Mouse (Mus musculus): ENCODE measurements around the gene 4930452B06Rik. TPM values are rescaled to one million over a fixed set of nuclear protein-coding genes. Genes with fewer than 3 reads are reported as not detected.

4930452B06Rik gene
- total and polyA plus RNA-seq, 3 experiments = not detected

DNA sequence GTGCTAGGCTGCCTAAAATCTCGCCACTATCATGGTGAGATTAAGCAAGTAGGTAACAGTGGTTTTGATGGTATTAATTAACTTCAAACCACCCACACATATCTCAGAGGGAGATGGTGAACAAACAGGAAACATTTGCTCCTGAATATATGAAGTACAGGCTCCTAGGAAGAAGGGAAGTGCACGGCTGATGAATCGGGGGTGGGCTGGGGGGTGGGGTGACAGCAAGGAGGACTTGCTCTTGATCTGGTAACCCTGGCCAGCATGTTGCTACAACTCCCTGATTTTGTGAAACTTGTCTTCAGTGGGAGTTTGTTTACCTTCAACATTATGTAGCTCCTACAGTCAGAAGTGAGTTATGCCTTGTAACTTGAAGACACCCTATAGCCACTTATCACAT is 224.4 kb downstream of the 4930452B06Rik start:
- in situ Hi-C loops (cut with MboI; ENCODE audit: low pct_ligation_motif_present, low pct_unique_long_range_greater_than_20kb, low sequenced_read_pairs) (no loop called here), dilution Hi-C loops (cut with MboI; ENCODE audit: extremely low pct_ligation_motif_present, extremely low pct_unique_long_range_greater_than_20kb, low sequenced_read_pairs) (no loop called here)
- TF ChIP-seq RCOR1 (conservative IDR thresholded peaks at IDR 0.05; ENCODE audit: low read depth, low read length) = no peak
- no peak for TF ChIP-seq MXI1 (IDR thresholded peaks at IDR 0.05; ENCODE audit: low read depth, low read length)
- no peak for TF ChIP-seq MAFK (IDR thresholded peaks at IDR 0.05; ENCODE audit: insufficient replicate concordance, low read length)
- no peak for TF ChIP-seq PAX5 (IDR thresholded peaks at IDR 0.05; ENCODE audit: low read length)
- no peak for TF ChIP-seq ETS1 (conservative IDR thresholded peaks at IDR 0.05; ENCODE audit: low read depth, low read length)
- no peak for TF ChIP-seq ZC3H11A (IDR thresholded peaks at IDR 0.05; ENCODE audit: low read depth, low read length)
- no peak for TF ChIP-seq KAT2A (IDR thresholded peaks at IDR 0.05; ENCODE audit: insufficient replicate concordance, low read length)
- TF ChIP-seq SMC3 (IDR thresholded peaks at IDR 0.05; ENCODE audit: low read depth, low read length) = no peak
- no peak for TF ChIP-seq EP300 (IDR thresholded peaks at IDR 0.05; ENCODE audit: low read length)
- no peak for TF ChIP-seq RAD21 (IDR thresholded peaks at IDR 0.05; ENCODE audit: low read depth, low read length)
- TF ChIP-seq SIN3A (IDR thresholded peaks at IDR 0.05; ENCODE audit: low read length) = no peak
- TF ChIP-seq GABPA (IDR thresholded peaks at IDR 0.05; ENCODE audit: insufficient replicate concordance, low read depth, low read length) = no peak
- no peak for TF ChIP-seq ZMIZ1 (IDR thresholded peaks at IDR 0.05; ENCODE audit: low read depth, low read length)
- TF ChIP-seq E2F4 (IDR thresholded peaks at IDR 0.05; ENCODE audit: insufficient replicate concordance, low read depth, low read length) = no peak
- no peak for TF ChIP-seq IRF4 (IDR thresholded peaks at IDR 0.05; ENCODE audit: low read depth, low read length)
- no peak for TF ChIP-seq TBP (conservative IDR thresholded peaks at IDR 0.05; ENCODE audit: low read depth, low read length)
- no peak for TF ChIP-seq UBTF (IDR thresholded peaks at IDR 0.05; ENCODE audit: low read depth, low read length)
- TF ChIP-seq MYC (IDR thresholded peaks at IDR 0.05; ENCODE audit: low read depth, low read length) = no peak
- TF ChIP-seq USF2 (conservative IDR thresholded peaks at IDR 0.05; ENCODE audit: low read depth, low read length) = no peak
- TF ChIP-seq CHD2 (IDR thresholded peaks at IDR 0.05; ENCODE audit: low read length) = no peak
- no peak overlapping the region for H3K4me2 ChIP-seq (ENCODE audit: insufficient read depth, low read depth, poor library complexity, severe bottlenecking)
- no peaks in the 10 kb centered on the region for H3K79me2 ChIP-seq (replicated peaks; ENCODE audit: control insufficient read depth, extremely low read depth, insufficient read depth, poor library complexity, severe bottlenecking)
- no peaks in the 10 kb centered on the region for H3K36me3 ChIP-seq (replicated peaks in 1 of 2; ENCODE audit: control insufficient read depth in 1 of 2, insufficient read depth in 1 of 2, low read length in 1 of 2)
- no peak overlapping the region for H3K27ac ChIP-seq (ENCODE audit: insufficient read depth, low read depth)
- H3K9ac ChIP-seq (ENCODE audit: insufficient read depth, low read depth) = no peak overlapping the region
- no peaks in the 10 kb centered on the region for H3K27me3 ChIP-seq (replicated peaks)
- no peaks in the 10 kb centered on the region for H3K9me3 ChIP-seq (replicated peaks; ENCODE audit: low read length)
- H3K4me1 ChIP-seq (ENCODE audit: control insufficient read depth in 1 of 2, insufficient read depth in 2 of 2) = peaks cover 2 to 5% of the 10 kb centered on the region in 2 experiments; a peak in 3 of 4 replicates
- no peak overlapping the region for H3K4me3 ChIP-seq (replicated peaks in 1 of 3; ENCODE audit: low read depth in 2 of 3, low read length in 2 of 3, poor library complexity in 1 of 3)
- DNase-seq (ENCODE audit: extremely low read depth) = no peak

DNA sequence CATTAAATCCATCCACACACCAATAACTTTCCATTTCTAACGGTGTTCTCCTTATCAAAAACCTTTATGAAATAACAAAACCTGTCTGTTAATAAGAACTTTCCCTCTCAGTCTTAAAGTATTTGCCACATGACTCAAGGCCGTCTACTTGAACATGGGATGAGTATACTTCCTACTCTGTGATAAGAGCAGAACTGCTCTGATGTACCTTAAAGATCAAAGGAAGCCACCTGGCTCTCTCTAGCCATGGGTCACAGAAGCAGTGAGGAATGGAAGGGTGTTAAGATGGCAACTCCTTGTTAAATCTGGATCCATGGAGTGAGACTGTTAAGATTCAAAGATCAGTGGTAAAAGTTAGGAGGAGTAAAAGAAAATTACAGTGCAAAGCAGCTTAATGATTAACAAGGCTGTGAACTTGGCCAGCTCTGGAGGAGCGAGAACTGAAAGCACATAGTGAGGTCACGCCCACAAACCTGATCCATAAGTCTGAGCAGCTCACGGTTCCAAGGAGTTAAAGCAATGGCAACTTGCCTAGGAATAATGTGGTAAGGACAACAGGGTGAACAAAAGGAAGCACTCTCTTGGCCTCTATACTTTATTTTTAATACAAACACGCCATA is 235.3 kb downstream of the 4930452B06Rik start:
- Histone ChIP-seq H3K27me3 (replicated peaks) (no peaks in the 10 kb centered on the region), H3K79me2 (replicated peaks; ENCODE audit: control insufficient read depth, extremely low read depth, insufficient read depth, poor library complexity, severe bottlenecking) (no peaks in the 10 kb centered on the region), H3K27ac (ENCODE audit: insufficient read depth, low read depth) (no peak overlapping the region), H3K36me3 (replicated peaks in 1 of 2; ENCODE audit: control insufficient read depth in 1 of 2, insufficient read depth in 1 of 2, low read length in 1 of 2) (no peaks in the 10 kb centered on the region), H3K4me1 (ENCODE audit: control insufficient read depth in 1 of 2, insufficient read depth in 2 of 2) (peaks cover 0 to 9% of the 10 kb centered on the region in 2 experiments; a peak in 2 of 4 replicates), H3K9ac (ENCODE audit: insufficient read depth, low read depth) (no peak overlapping the region), H3K4me3 (replicated peaks in 1 of 3; ENCODE audit: low read depth in 2 of 3, low read length in 2 of 3, poor library complexity in 1 of 3) (no peak overlapping the region), H3K9me3 (replicated peaks; ENCODE audit: low read length) (no peaks in the 10 kb centered on the region), H3K4me2 (ENCODE audit: insufficient read depth, low read depth, poor library complexity, severe bottlenecking) (no peak overlapping the region; the same call in 1 of the 2 replicates)
- TF ChIP-seq MAFK (IDR thresholded peaks at IDR 0.05; ENCODE audit: insufficient replicate concordance, low read length) = no peak
- no peak for TF ChIP-seq RAD21 (IDR thresholded peaks at IDR 0.05; ENCODE audit: low read depth, low read length)
- TF ChIP-seq ZMIZ1 (IDR thresholded peaks at IDR 0.05; ENCODE audit: low read depth, low read length) = no peak
- TF ChIP-seq NRF1 (IDR thresholded peaks at IDR 0.05; ENCODE audit: low read depth, low read length) = no peak
- no peak for TF ChIP-seq ELF1 (IDR thresholded peaks at IDR 0.05; ENCODE audit: low read depth, low read length)
- TF ChIP-seq NELFE (IDR thresholded peaks at IDR 0.05; ENCODE audit: low read depth, low read length) = no peak
- TF ChIP-seq KAT2A (IDR thresholded peaks at IDR 0.05; ENCODE audit: insufficient replicate concordance, low read length) = no peak
- no peak for TF ChIP-seq E2F4 (IDR thresholded peaks at IDR 0.05; ENCODE audit: insufficient replicate concordance, low read depth, low read length)
- TF ChIP-seq JUN (IDR thresholded peaks at IDR 0.05; ENCODE audit: insufficient read depth, low read depth, low read length) = no peak
- TF ChIP-seq POLR2A (IDR thresholded peaks at IDR 0.05; ENCODE audit: low read depth, low read length) = no peak
- TF ChIP-seq USF1 (IDR thresholded peaks at IDR 0.05; ENCODE audit: low read depth, low read length) = no peak
- no peak for TF ChIP-seq CTCF (conservative IDR thresholded peaks at IDR 0.05 in 1 of 2, IDR thresholded peaks at IDR 0.05 in 1 of 2; ENCODE audit: low read depth in 2 of 2, low read length in 2 of 2)
- TF ChIP-seq CHD1 (IDR thresholded peaks at IDR 0.05; ENCODE audit: low read depth, low read length) = no peak
- no peak for TF ChIP-seq PAX5 (IDR thresholded peaks at IDR 0.05; ENCODE audit: low read length)
- TF ChIP-seq MAX (IDR thresholded peaks at IDR 0.05; ENCODE audit: low read length) = no peak
- DNase-seq (ENCODE audit: extremely low read depth) = no peak
- in situ Hi-C loops (cut with MboI; ENCODE audit: low pct_ligation_motif_present, low pct_unique_long_range_greater_than_20kb, low sequenced_read_pairs) (no loop called here), dilution Hi-C loops (cut with MboI; ENCODE audit: extremely low pct_ligation_motif_present, extremely low pct_unique_long_range_greater_than_20kb, low sequenced_read_pairs) (no loop called here)
